Mouse (Mus musculus) ES-Bruce4 (cell line): ENCODE results near the gene Fcrls.

ENCODE experiments used
- CTCF ChIP-seq: IDR thresholded peaks from one replicate; pipeline ENCODE4 v1.8.1; 2011; ENCODE audit warnings: low read depth, low read length
- EP300 ChIP-seq: IDR thresholded peaks from 2 replicates; pipeline ENCODE4 v1.6.1; 2011; ENCODE audit warnings: low read depth, low read length; ENCODE audit not compliant: insufficient read depth

DNA sequence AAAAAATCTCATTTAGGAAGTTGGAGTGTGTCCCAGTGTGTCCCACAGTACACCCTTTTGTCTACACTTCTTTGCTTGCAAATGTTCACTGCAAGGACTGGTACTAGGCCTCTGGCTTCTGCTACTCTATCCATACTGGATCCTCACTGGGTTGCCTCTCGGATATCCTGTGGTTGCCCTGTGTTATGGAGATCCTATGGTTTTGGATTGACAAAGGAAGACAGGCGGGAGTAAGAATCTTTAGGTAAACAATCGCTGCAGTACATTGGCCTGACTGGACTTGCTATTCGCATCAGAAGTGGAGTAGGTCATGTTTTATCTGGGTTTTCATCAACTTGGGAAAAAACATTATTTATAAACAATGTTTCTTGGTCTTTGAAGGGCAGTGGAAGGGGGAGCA, 22.6 kb downstream of the Fcrls start:
- TF ChIP-seq EP300, result no peak
- TF ChIP-seq CTCF, result no peak
